Comparison of ENCODE assay signal across 30 mouse cellular contexts in genomic region chr14:25617264-25617663, GRCm38 (mm10).
DNase-seq lines count a peak whose midpoint lies in the region; ATAC-seq lines count a peak whose summit lies in the region.
"Had no signal": no experiment of that assay in that cellular context is flagged by ENCODE, and none has a peak within 500 bp of the region (broad histone marks: within the 10 kb centered on the region; RNA-seq: fewer than 3 reads in every experiment).

No protein-coding gene starts in this region.

- no peaks in the 10 kb centered on the region for H3K9me3 ChIP-seq in heart, embryonic 13.5 days
- H3K9me3 ChIP-seq in midbrain, embryonic 15.5 days: no peaks in the 10 kb centered on the region
- no peaks in the 10 kb centered on the region for H3K9me3 ChIP-seq in midbrain, embryonic 10.5 days (replicated peaks)
- H3K9me3 ChIP-seq: hindbrain, embryonic 15.5 days; limb, embryonic 13.5 days; liver, embryonic 12.5 days; megakaryocyte, embryonic 14.5 days; neural tube, embryonic 12.5 days; stomach, embryonic 15.5 days had no signal

- no peaks in the 10 kb centered on the region for H3K27me3 ChIP-seq in heart, embryonic 13.5 days (replicated peaks)
- H3K27me3 ChIP-seq in midbrain, embryonic 15.5 days (replicated peaks): no peaks in the 10 kb centered on the region
- no peaks in the 10 kb centered on the region for H3K27me3 ChIP-seq in midbrain, embryonic 10.5 days (ENCODE audit: low read depth, poor library complexity, severe bottlenecking)
- H3K27me3 ChIP-seq: hindbrain, embryonic 15.5 days; limb, embryonic 13.5 days; liver, embryonic 12.5 days; megakaryocyte, embryonic 14.5 days; neural tube, embryonic 12.5 days; stomach, embryonic 15.5 days had no signal

- H3K9ac ChIP-seq in heart, embryonic 13.5 days: no peak overlapping the region
- no peak overlapping the region for H3K9ac ChIP-seq in midbrain, embryonic 15.5 days
- H3K9ac ChIP-seq: hindbrain, embryonic 15.5 days; limb, embryonic 13.5 days; liver, embryonic 12.5 days; liver, postnatal 0 days; neural tube, embryonic 12.5 days; stomach, embryonic 15.5 days had no signal

- H3K4me3 ChIP-seq in heart, embryonic 13.5 days: no peak overlapping the region
- no peak overlapping the region for H3K4me3 ChIP-seq in midbrain, embryonic 15.5 days
- no peak overlapping the region for H3K4me3 ChIP-seq in midbrain, embryonic 10.5 days
- H3K4me3 ChIP-seq: erythroblast, embryonic 14.5 days; hindbrain, embryonic 15.5 days; layer of hippocampus, adult 2 months; limb, embryonic 13.5 days; liver, embryonic 12.5 days; megakaryocyte, embryonic 14.5 days; neural tube, embryonic 12.5 days; stomach, embryonic 15.5 days had no signal

- no peak overlapping the region for H3K4me2 ChIP-seq in heart, embryonic 13.5 days
- no peak overlapping the region for H3K4me2 ChIP-seq in midbrain, embryonic 15.5 days
- H3K4me2 ChIP-seq: heart, embryonic 11.5 days; hindbrain, embryonic 15.5 days; limb, embryonic 13.5 days; liver, embryonic 12.5 days; neural tube, embryonic 12.5 days; stomach, embryonic 15.5 days had no signal

- no peak for DNase-seq in heart, adult 9 months (ENCODE audit: low spot score in 2 of 2)
- no peak for DNase-seq in midbrain, embryonic 10.5 days (ENCODE audit: low spot score)
- peak; percentile 54 for DNase-seq in retina, embryonic 14.5 days (ENCODE audit: low spot score)
- no peak for DNase-seq in spleen, postnatal 36 days (ENCODE audit: low spot score in 2 of 2)
- DNase-seq: adrenal gland, postnatal 36 days; cerebellum, adult 2 months; cerebellum, postnatal 14 days; gastrocnemius, postnatal 10 days; heart, postnatal 4 days; kidney, adult 9 months; kidney, postnatal 25 days; liver, postnatal 0 days; lung, postnatal 4 days; right cerebral cortex, postnatal 14 days; thymus, postnatal 14 days had no signal

- 46% methylated on average over 4 of the region's 4 CpGs for WGBS in heart, embryonic 13.5 days
- WGBS in midbrain, embryonic 15.5 days: 60% methylated on average over 4 of the region's 4 CpGs
- WGBS in midbrain, embryonic 10.5 days: 50% methylated on average over 4 of the region's 4 CpGs

- H3K36me3 ChIP-seq in heart, embryonic 13.5 days: peaks cover 32% of the 10 kb centered on the region
- H3K36me3 ChIP-seq in midbrain, embryonic 15.5 days (replicated peaks): no peaks in the 10 kb centered on the region
- H3K36me3 ChIP-seq in midbrain, embryonic 10.5 days: peaks cover 88% of the 10 kb centered on the region
- H3K36me3 ChIP-seq: hindbrain, embryonic 15.5 days; stomach, embryonic 15.5 days had no signal

- peaks cover 86% of the 10 kb centered on the region for H3K4me1 ChIP-seq in heart, embryonic 13.5 days
- H3K4me1 ChIP-seq in midbrain, embryonic 15.5 days: peaks cover 89% of the 10 kb centered on the region
- H3K4me1 ChIP-seq in midbrain, embryonic 10.5 days: peaks cover 83% of the 10 kb centered on the region

- 0 out of 2 replicates have a peak overlapping the region, but pooled peaks have one; percentile 8 for H3K27ac ChIP-seq in heart, embryonic 13.5 days (replicated peaks)
- 0 out of 2 replicates have a peak overlapping the region, but pooled peaks have one; percentile 34 for H3K27ac ChIP-seq in midbrain, embryonic 15.5 days
- no peak overlapping the region for H3K27ac ChIP-seq in midbrain, embryonic 10.5 days (replicated peaks)
- H3K27ac ChIP-seq: hindbrain, embryonic 15.5 days; layer of hippocampus, adult 2 months; limb, embryonic 13.5 days; liver, embryonic 12.5 days; neural tube, embryonic 12.5 days had no signal

- ATAC-seq in heart, embryonic 13.5 days (ENCODE audit: extremely low read depth, insufficient number of reproducible peaks, low FRiP score, low TSS enrichment): no peak
- ATAC-seq in midbrain, embryonic 15.5 days (replicated peaks): no peak
- ATAC-seq in activated CD4-positive, CD25-positive, alpha-beta regulatory T cell, adult 4 months: no peak
- ATAC-seq: inflammation-experienced regulatory T-cells, adult 6 months; liver, embryonic 12.5 days; liver, postnatal 0 days; lung, postnatal 0 days; midbrain, embryonic 16.5 days had no signal
